Mouse (Mus musculus) limb, embryonic 10.5 days (tissue): ENCODE data around the gene Mia3. TPM values are rescaled to one million over a fixed set of nuclear protein-coding genes. Genes with fewer than 3 reads are reported as not detected.

Experiments
- DNase-seq: peaks from one replicate; pipeline ENCODE4 v3.0.0-alpha.2; 2017; ENCODE audit warnings: low spot score
- H3K27ac ChIP-seq: fragments of 300-500 bp; sonication (generic); 2 replicates; pipeline ENCODE4 v1.5.1; 2016; ENCODE audit warnings: mild to moderate bottlenecking
- H3K27me3 ChIP-seq: fragments of 300-500 bp; sonication (generic); 2 replicates; pipeline ENCODE4 v1.6.1; 2016; ENCODE audit warnings: low read depth, mild to moderate bottlenecking; ENCODE audit not compliant: poor library complexity, severe bottlenecking
- H3K36me3 ChIP-seq: fragments of 300-500 bp; sonication (generic); 2 replicates; pipeline ENCODE4 v1.6.1; 2016; ENCODE audit warnings: mild to moderate bottlenecking, moderate library complexity
- H3K4me1 ChIP-seq: fragments of 300-500 bp; sonication (generic); 2 replicates; pipeline ENCODE4 v1.6.1; 2016
- H3K4me3 ChIP-seq: fragments of 300-500 bp; sonication (generic); 2 replicates; pipeline ENCODE4 v1.5.1; 2016; ENCODE audit warnings: mild to moderate bottlenecking, moderate library complexity
- H3K9me3 ChIP-seq: fragments of 300-500 bp; sonication (generic); replicated peaks from 2 replicates; pipeline ENCODE4 v1.6.1; 2016; ENCODE audit warnings: mild to moderate bottlenecking
- WGBS: fragments of 180-500 bp; shearing (Covaris S2); methylation state at CpG from one replicate; pipeline ENCODE4 v1.1.7; 2016; 5-methylcytosine and 5-hydroxymethylcytosine counted together
- polyA plus RNA-seq: library from polyadenylated mRNA; unstranded; fragments of >200 nt; fragmentation: Nextera tagmentation; extraction: Ambion mirVana; gene quantifications from 2 replicates; pipeline ENCODE4 v1.2.1, GENCODE M21; 2016

Gene Mia3
- polyA plus RNA-seq, 1 experiment from 2014 or later = 103 TPM

GRCm38 (mm10) chr1:183289576-183289975 is 79.8 kb downstream of the Mia3 start:
- no peaks in the 10 kb centered on the region for H3K27me3 ChIP-seq
- H3K36me3 ChIP-seq = peaks cover 94% of the 10 kb centered on the region
- no peak for DNase-seq
- no peak overlapping the region for H3K4me3 ChIP-seq
- 91% methylated on average over 4 of the region's 4 CpGs for WGBS
- H3K9me3 ChIP-seq = no peaks in the 10 kb centered on the region
- H3K27ac ChIP-seq = no peak overlapping the region
- H3K4me1 ChIP-seq = no peaks in the 10 kb centered on the region

- Histone ChIP-seq H3K4me1 (no peaks in the 10 kb centered on the region), H3K27me3 (no peaks in the 10 kb centered on the region), H3K9me3 (no peaks in the 10 kb centered on the region), H3K4me3 (no peak overlapping the region), H3K27ac (no peak overlapping the region), H3K36me3 (peaks cover 98% of the 10 kb centered on the region)
- WGBS = 95% methylated on average over 3 of the region's 3 CpGs
- no peak for DNase-seq
Observed at GRCm38 (mm10) chr1:183288351-183288750, 81.0 kb downstream of the Mia3 start.

Other genes starting within 250 kb of the Mia3 start
- 21.8 and 23.1 TPM in 2 replicates for gene Disp1, start 148.0 kb downstream of the Mia3 start, polyA plus RNA-seq
- gene Aida, start 73.0 kb downstream of the Mia3 start, polyA plus RNA-seq = 45.1 and 45.7 TPM in 2 replicates
- gene Brox, start 72.3 kb downstream of the Mia3 start, polyA plus RNA-seq = 29.8 and 35.1 TPM in 2 replicates
- 19.9 and 23.8 TPM in 2 replicates for gene Taf1a, start 19.4 kb upstream of the Mia3 start, polyA plus RNA-seq
- 0.10 and 0.26 TPM in 2 replicates for gene Hhipl2, start 48.7 kb upstream of the Mia3 start, polyA plus RNA-seq